23 mouse cellular contexts compared by ENCODE assay signal in the genomic region with DNA sequence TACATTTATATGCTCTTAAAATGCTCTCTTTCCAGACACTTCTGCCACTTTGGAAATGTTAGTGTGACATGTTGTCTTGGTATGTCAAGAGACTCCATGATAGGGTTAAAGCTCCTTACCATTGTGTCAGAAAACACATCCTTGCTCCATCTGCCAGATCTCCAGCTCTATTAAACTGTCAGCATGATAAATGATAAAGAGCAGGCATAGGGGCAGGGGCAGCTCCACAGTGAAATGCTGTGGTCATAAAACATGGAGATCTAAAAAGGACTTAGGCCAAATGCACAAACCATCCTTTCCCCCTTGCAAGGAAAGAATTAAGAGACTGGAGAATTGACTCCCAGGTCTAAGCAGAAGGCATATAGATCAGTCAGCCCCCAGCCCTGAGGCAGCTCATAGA. TPM values are rescaled to one million over a fixed set of nuclear protein-coding genes. Genes with fewer than 3 reads are reported as not detected.
DNase-seq lines count a peak whose midpoint lies in the region; ATAC-seq lines count a peak whose summit lies in the region.
"Had no signal": no experiment of that assay in that cellular context is flagged by ENCODE, and none has a peak within 500 bp of the region (broad histone marks: within the 10 kb centered on the region; RNA-seq: fewer than 3 reads in every experiment).

No protein-coding gene starts in this region.

- H3K36me3 ChIP-seq in neural tube, embryonic 12.5 days = no peaks in the 10 kb centered on the region
- no peaks in the 10 kb centered on the region for H3K36me3 ChIP-seq in neural tube, embryonic 13.5 days
- H3K36me3 ChIP-seq: embryonic facial prominence, embryonic 12.5 days; forebrain, embryonic 15.5 days; heart, embryonic 10.5 days; hindbrain, embryonic 13.5 days had no signal

- no peak overlapping the region for H3K27ac ChIP-seq in neural tube, embryonic 12.5 days
- H3K27ac ChIP-seq in neural tube, embryonic 13.5 days (replicated peaks) = no peak overlapping the region
- H3K27ac ChIP-seq: embryonic facial prominence, embryonic 12.5 days; forebrain, embryonic 15.5 days; heart, embryonic 10.5 days; hindbrain, embryonic 13.5 days had no signal

- no peaks in the 10 kb centered on the region for H3K9me3 ChIP-seq in neural tube, embryonic 12.5 days
- no peaks in the 10 kb centered on the region for H3K9me3 ChIP-seq in neural tube, embryonic 13.5 days
- H3K9me3 ChIP-seq: embryonic facial prominence, embryonic 12.5 days; forebrain, embryonic 15.5 days; heart, embryonic 10.5 days; hindbrain, embryonic 13.5 days had no signal

- H3K27me3 ChIP-seq in neural tube, embryonic 12.5 days (replicated peaks) = no peaks in the 10 kb centered on the region
- H3K27me3 ChIP-seq in neural tube, embryonic 13.5 days = no peaks in the 10 kb centered on the region
- H3K27me3 ChIP-seq: CH12.LX; embryonic facial prominence, embryonic 12.5 days; forebrain, embryonic 15.5 days; hindbrain, embryonic 13.5 days had no signal

- peak; percentile 83 for ATAC-seq in neural tube, embryonic 12.5 days (ENCODE audit: low FRiP score, low read depth)
- peak; percentile 47; the same call in 1 of the 2 replicates for ATAC-seq in neural tube, embryonic 13.5 days (ENCODE audit: low read depth)
- ATAC-seq: forebrain, embryonic 15.5 days had no signal

- H3K9ac ChIP-seq in neural tube, embryonic 12.5 days = no peak overlapping the region
- H3K9ac ChIP-seq in neural tube, embryonic 13.5 days = no peak overlapping the region
- H3K9ac ChIP-seq: embryonic facial prominence, embryonic 12.5 days; forebrain, embryonic 15.5 days; hindbrain, embryonic 13.5 days had no signal

- no peak overlapping the region for H3K4me3 ChIP-seq in neural tube, embryonic 12.5 days
- no peak overlapping the region for H3K4me3 ChIP-seq in neural tube, embryonic 13.5 days
- H3K4me3 ChIP-seq: embryonic facial prominence, embryonic 12.5 days; forebrain, embryonic 15.5 days; heart, embryonic 10.5 days; hindbrain, embryonic 13.5 days had no signal

- no peak overlapping the region for H3K4me2 ChIP-seq in neural tube, embryonic 12.5 days (replicated peaks)
- no peak overlapping the region for H3K4me2 ChIP-seq in neural tube, embryonic 13.5 days
- H3K4me2 ChIP-seq: embryonic facial prominence, embryonic 12.5 days; forebrain, embryonic 15.5 days; hindbrain, embryonic 13.5 days had no signal

- DNase-seq in neural tube, embryonic 10.5 days (ENCODE audit: extremely low spot score, low spot score) = no peak
- peak; percentile 1 for DNase-seq in embryo, embryonic 11.5 days (ENCODE audit: low read depth, low spot score)
- no peak for DNase-seq in retina, embryonic 14.5 days (ENCODE audit: low spot score)
- no peak for DNase-seq in adrenal gland, postnatal 14 days
- no peak for DNase-seq in left cerebral cortex, postnatal 14 days (ENCODE audit: low spot score in 2 of 2)
- DNase-seq: adrenal gland, adult 2 months; cerebellum, adult 11 months; cerebellum, adult 8-10 months; cerebellum, postnatal 14 days; gastrocnemius, postnatal 10 days; heart, adult 18-20 months; heart, postnatal 10 days; heart, postnatal 4 days had no signal

- intact Hi-C loops in left cerebral cortex, postnatal 14 days (cut with DNase I) = no loop called here

- H3K4me1 ChIP-seq in neural tube, embryonic 12.5 days = no peaks in the 10 kb centered on the region
- no peaks in the 10 kb centered on the region for H3K4me1 ChIP-seq in neural tube, embryonic 13.5 days (replicated peaks)
- H3K4me1 ChIP-seq: embryonic facial prominence, embryonic 12.5 days; forebrain, embryonic 15.5 days; heart, embryonic 10.5 days; hindbrain, embryonic 13.5 days had no signal

RNA-seq across cellular contexts. Expression of gene Slc35f4, which starts 42.5 kb away (rescaled TPM):
- 2.5 and 3.3 TPM in 2 replicates for polyA plus RNA-seq in neural tube, embryonic 12.5 days (2016; fragmentation: Nextera tagmentation; extraction: Ambion mirVana)
- 10.6 and 12.0 TPM in 2 replicates for polyA plus RNA-seq in neural tube, embryonic 13.5 days (2015; fragmentation: Nextera tagmentation; extraction: Ambion mirVana)
- not detected in 2 replicates for total RNA-seq in adrenal gland, postnatal 14 days (2021)
- 10 to 100 TPM; 18.5 to 19.2 TPM for total RNA-seq in left cerebral cortex, postnatal 14 days (2021)
- total RNA-seq: adrenal gland, adult 2 months; CH12.LX; common myeloid progenitor, adult 5-6 weeks; gastrocnemius, postnatal 10 days; gastrocnemius, postnatal 4 days; heart, adult 18-20 months; heart, postnatal 10 days; heart, postnatal 4 days had no signal
- polyA plus RNA-seq: adrenal gland, adult 2 months; embryonic facial prominence, embryonic 12.5 days; forebrain, embryonic 11.5 days had no signal

Comparison
In these comparisons a context has a peak if more than half of its experiments do, and no peak if none do; other contexts are left out.
1. RNA of gene Slc35f4, which starts 42.5 kb away (total RNA-seq): 18.5 to 19.2 TPM in left cerebral cortex, postnatal 14 days; not detected in adrenal gland, postnatal 14 days; every median in the first group is over 10 times any median in the second.